Mouse (Mus musculus) CH12.LX (cell line): ENCODE data around the gene Gramd1b.

Experiments used
- BHLHE40 ChIP-seq: IDR thresholded peaks from 2 replicates; pipeline ENCODE4 v1.6.1; 2011; ENCODE audit warnings: mild to moderate bottlenecking, low read depth, low read length, improper control_type of control experiment
- CTCF ChIP-seq, 2 experiments: IDR thresholded peaks in 1 of 2; conservative IDR thresholded peaks in 1 of 2; 2 replicates each; pipeline ENCODE4 v1.5.1; 2011 to 2012; ENCODE audit warnings: low read depth in 2 of 2, low read length in 2 of 2, improper control_type of control experiment in 1 of 2, inconsistent platforms in 1 of 2, mild to moderate bottlenecking in 1 of 2, moderate library complexity in 1 of 2
- E2F4 ChIP-seq: IDR thresholded peaks from 2 replicates; pipeline ENCODE4 v1.6.1; 2011; ENCODE audit warnings: low read depth, low read length, improper control_type of control experiment; ENCODE audit not compliant: insufficient replicate concordance
- GABPA ChIP-seq: IDR thresholded peaks from 2 replicates; pipeline ENCODE4 v1.6.1; 2012; ENCODE audit warnings: low read depth, low read length, improper control_type of control experiment, inconsistent platforms; ENCODE audit not compliant: insufficient replicate concordance
- KAT2A ChIP-seq: IDR thresholded peaks from 2 replicates; pipeline ENCODE4 v1.6.1; 2012; ENCODE audit warnings: low read length, improper control_type of control experiment, inconsistent platforms; ENCODE audit not compliant: insufficient replicate concordance
- MEF2A ChIP-seq: IDR thresholded peaks from 2 replicates; pipeline ENCODE4 v1.6.1; 2014; ENCODE audit warnings: low read depth, mild to moderate bottlenecking, inconsistent platforms, low read length, improper control_type of control experiment, borderline replicate concordance
- MXI1 ChIP-seq: IDR thresholded peaks from 2 replicates; pipeline ENCODE4 v1.6.1; 2011; ENCODE audit warnings: mild to moderate bottlenecking, low read depth, low read length, improper control_type of control experiment
- NRF1 ChIP-seq: IDR thresholded peaks from 2 replicates; pipeline ENCODE4 v1.6.1; 2014; ENCODE audit warnings: low read depth, mild to moderate bottlenecking, inconsistent platforms, low read length, improper control_type of control experiment, moderate library complexity
- POLR2A ChIP-seq: IDR thresholded peaks from 2 replicates; pipeline ENCODE4 v1.6.1; 2011; ENCODE audit warnings: low read depth, mild to moderate bottlenecking, improper control_type of control experiment, low read length
- TCF12 ChIP-seq: IDR thresholded peaks from 2 replicates; pipeline ENCODE4 v1.6.1; 2014; ENCODE audit warnings: low read depth, mild to moderate bottlenecking, inconsistent platforms, low read length, improper control_type of control experiment
- UBTF ChIP-seq: IDR thresholded peaks from 2 replicates; pipeline ENCODE4 v1.6.1; 2012; ENCODE audit warnings: low read depth, mild to moderate bottlenecking, inconsistent platforms, low read length, improper control_type of control experiment, moderate library complexity
- USF1 ChIP-seq: IDR thresholded peaks from 2 replicates; pipeline ENCODE4 v1.6.1; 2014; ENCODE audit warnings: low read depth, mild to moderate bottlenecking, inconsistent platforms, low read length, improper control_type of control experiment
- USF2 ChIP-seq: conservative IDR thresholded peaks from 2 replicates; pipeline ENCODE4 v1.6.1; 2011; ENCODE audit warnings: low read depth, low read length, improper control_type of control experiment
- ZMIZ1 ChIP-seq: IDR thresholded peaks from 2 replicates; pipeline ENCODE4 v1.6.1; 2012; ENCODE audit warnings: low read depth, mild to moderate bottlenecking, inconsistent platforms, low read length, improper control_type of control experiment

- TF ChIP-seq USF2 (no peak), USF1 (no peak), MXI1 (no peak), MEF2A (no peak), CTCF (conservative IDR thresholded peaks at IDR 0.05 in 1 of 2, IDR thresholded peaks at IDR 0.05 in 1 of 2; ENCODE audit: low read depth in 2 of 2, low read length in 2 of 2) (no peak), TCF12 (no peak), GABPA (no peak), BHLHE40 (no peak), ZMIZ1 (no peak), KAT2A (no peak), E2F4 (no peak), POLR2A (no peak), UBTF (no peak), NRF1 (no peak)
Measured at GRCm38 (mm10) chr9:40245466-40245865, 285.7 kb downstream of the Gramd1b start.
